Mouse (Mus musculus) c-Kit-negative CD71-positive TER-119-positive erythroid progenitor cells, embryonic 14.5 days (primary cell): ENCODE data around the gene Mdm2.
"Not testable (repeated sequence)": the region's sequence is repeated elsewhere in the genome, so short reads cannot be mapped to it uniquely, and the experiment has no call there.

Experiments used
- DNase-seq: peaks from one replicate; pipeline ENCODE4 v3.0.0-alpha.2; 2013; ENCODE audit warnings: low read depth, low spot score

Gene Mdm2

DNA sequence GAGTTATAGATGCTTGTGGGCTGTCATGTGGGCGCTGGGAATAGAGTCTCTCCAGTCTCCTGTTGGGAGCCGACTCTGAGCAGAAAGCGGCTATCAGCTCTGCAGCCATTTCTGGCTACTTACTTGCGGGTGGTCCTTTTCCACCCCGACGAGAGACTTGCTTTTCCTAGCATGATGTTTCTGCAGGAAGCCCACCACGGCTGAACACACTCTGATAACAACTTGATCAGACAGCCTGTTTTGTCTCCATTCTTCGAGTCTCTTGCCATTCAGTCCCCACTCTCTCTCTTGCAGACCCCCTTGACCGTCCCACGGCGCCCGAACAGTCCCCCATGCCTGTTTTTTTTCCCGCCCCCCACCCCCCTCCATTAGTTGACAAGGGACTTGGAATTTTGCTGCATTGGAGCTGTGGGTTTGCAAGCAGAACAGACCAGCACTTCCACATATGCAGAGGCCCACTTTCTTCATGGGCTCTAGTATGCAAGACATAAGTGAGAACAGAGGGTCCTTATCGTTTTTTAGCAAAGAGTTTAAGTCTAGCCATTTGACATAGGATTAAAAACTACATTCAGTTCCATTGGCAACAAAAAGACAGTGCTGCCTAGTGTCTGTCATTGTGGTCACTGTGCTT is 22.5 kb upstream of the Mdm2 start:
- no peak for DNase-seq

DNA sequence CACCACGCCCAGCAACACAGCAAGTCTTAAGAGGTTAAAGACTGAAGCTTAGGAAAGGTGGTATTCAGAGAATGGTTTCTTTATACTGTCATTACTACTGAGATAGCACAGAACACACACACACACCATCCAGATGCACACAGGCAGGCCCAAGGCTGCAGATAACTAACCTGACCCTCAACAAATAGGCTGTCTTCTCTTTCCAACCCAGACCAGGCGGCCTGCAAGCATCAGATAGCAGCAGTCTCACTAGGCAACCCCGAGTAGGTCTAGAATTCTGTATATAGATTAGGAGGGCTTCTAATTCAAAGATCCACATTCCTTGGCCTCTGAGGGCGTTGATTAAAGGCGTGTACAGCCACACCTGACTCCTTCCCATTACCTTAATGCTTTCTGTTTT is 21.6 kb upstream of the Mdm2 start:
- peak; percentile 38 for DNase-seq

DNA sequence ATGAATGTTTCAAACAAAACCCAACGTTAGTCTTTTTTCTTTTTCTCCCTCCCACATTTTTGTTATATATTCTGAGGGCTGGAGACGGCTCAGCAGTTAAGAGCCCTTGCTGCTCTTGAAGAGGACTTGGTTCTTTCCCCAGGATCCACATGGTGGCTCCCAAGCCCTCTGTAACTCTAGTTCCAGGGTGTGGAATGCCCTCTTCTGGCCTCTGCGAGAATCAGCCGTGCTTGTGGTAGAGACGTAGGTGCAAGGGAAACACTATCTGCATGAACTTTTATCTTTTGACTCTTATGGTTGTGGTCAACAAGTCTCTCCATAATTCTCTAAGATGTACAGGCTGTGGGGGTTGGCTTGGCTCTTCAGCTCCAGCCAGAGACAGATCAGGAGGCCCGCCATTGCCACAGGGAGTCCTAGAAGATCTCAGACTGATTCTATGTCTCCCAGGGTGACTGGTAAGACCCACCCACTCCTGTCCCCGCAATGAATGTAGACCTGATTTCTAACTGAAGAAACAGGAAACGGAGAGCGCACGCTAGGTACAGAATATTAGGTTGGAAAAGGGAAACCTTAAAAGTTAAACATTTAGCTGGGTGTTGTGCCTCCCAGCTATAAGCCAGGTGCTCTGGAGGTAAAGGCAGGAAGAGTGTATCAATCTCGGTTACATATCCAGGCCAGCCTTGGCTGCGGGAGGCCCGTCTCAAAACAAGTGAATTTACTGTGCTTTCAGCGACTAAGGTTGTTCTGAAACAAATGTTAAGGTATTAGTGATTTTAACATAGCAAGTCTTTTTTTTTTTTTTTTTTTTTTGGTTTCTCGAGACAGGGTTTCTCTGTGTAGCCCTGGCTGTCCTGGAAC is 20.9 kb upstream of the Mdm2 start:
- DNase-seq, result no peak

DNA sequence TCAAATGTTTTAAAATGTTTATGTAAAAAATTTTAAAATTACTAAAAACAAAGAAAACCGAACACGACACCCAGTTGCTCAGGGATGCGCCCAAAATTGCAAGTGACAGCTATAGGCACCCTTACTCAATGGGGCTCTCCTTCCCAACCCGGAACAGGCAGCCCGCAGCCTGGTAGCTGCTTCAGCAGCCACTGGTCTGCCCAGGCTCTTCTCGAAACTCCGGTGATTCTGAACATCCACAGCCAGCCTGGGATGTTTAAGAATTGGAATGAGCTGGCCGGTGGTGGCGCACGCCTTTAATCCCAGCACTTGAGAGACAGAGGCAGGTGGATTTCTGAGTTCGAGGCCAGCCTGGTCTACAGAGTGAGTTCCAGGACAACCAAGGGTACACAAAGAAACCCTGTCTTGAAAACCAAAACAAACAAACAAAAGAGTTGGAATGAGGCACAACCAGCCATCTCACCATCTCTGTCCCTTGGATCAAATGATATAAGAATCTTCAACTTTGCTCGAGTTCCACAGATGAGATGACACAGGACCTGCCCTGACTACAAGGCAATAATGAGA is 20.2 kb upstream of the Mdm2 start:
- DNase-seq, result no peak

DNA sequence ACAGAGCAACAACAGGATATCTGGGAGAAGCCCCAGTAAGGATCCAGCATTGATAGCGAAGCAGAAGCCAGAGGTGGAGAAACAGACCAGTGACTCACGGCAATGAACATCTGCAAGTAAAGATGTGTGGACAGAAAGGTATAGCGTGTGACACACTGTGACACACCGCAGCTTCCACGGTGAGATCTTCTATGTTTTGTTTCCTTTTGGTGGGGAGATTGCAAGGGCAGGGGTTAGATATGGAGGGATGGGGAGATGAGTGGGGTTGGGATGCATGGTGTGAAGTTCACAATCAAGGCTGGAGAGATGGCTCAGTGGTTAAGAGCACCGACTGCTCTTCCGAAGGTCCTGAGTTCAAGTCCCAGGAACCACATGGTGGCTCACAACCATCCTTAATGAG is 19.6 kb upstream of the Mdm2 start:
- DNase-seq, result no peak

DNA sequence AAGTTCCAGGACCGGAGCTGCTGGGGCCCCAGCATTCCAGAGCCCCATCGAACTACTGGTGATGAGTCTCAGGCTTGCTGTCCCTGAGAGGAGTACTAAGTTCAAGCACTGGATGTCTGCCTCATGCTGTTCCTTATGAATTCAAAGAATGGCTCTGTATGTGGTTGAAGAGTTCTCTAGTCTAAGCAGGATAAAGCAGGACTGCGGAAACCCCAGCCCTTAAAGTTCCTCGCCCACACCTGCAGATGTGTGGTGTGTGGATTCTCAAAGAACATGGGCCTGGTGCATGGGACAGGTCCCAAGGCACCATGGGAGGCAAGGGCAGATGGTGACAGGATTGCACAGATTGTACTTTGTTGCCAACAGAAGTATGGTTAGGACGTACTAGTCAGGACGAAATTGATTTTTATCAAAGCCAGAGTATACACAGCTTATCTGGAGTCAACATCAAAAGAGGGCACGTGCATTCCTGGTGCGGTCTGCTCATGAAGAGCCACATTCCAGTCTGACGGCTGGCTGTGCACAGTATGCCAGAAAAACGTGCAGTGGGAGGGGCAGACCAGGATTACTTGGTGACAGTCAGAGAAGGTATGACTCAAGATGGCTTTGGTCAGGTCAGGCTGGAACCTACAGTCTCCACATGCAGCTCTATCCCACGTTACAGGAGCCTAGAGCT is 18.7 kb upstream of the Mdm2 start:
- no peak for DNase-seq

DNA sequence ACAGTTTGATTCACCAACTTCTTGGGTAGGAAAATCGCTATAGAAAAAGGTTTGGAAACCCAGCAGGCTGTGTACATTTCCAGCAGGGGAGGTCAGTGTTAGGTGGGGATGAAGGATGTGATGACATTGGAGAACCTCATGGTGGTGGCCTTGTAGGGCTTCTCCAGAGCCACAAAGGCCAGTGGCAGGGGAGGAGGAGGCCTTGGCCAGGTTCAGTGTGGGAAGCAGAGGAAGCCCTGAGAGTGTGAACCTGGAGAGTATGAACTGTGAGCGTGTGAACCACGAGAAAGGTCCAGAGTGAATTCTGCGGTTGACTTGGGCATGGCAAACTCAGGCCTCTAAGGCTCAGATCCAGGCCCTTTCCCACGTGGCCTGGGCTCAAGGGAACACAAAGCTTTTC is 18.0 kb upstream of the Mdm2 start:
- DNase-seq, result no peak

DNA sequence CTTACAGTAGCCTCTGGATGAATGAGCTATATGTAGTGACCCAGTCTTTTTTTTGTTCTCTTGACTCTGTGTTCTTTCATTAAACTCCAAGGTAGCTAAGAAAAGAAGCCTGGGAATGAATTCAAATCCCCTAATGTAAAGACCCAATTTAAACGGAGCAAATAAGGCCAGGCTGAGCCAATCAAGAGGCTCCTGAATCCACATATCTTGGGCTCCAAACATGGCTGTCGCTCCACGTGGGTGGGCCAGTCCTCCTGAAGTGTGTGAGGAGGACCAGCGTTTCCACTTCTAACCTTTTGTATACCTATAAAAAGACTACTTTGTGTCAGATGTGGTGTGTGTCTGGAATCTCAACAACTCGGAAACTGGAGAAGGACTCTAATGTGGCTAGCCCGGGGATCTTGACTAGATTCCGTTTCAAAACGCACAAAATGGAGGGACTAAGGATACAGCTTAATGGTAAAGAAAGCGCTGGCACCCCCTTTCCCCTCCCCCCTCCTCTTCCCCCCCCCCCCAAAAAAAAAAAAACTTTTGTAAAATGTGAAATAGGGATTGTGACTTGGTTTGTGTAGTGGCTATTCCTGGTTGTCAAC is 17.1 kb upstream of the Mdm2 start:
- no peak for DNase-seq

DNA sequence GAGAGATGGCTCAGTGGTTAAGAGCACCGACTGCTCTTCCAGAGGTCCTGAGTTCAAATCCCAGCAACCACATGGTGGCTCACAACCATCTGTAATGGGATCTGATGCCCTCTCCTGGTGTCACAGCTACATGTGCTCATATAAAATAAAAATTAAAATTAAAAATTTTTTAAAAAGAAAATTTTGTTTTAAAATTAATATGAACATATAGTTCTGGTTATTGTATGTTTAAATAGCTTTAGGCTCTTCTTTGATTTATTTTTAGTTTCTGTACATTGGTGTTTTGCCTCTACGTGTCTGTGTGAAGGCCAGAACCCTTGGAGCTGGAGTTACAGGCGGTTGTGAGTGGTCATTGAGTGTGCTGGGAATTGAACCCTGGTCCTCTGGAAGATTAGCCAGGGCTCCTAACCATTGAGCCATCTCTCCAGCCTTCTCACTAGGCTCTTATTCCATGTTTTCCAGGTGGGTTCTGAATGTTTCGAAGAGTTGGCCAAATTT is 16.4 kb upstream of the Mdm2 start:
- DNase-seq, result no peak

DNA sequence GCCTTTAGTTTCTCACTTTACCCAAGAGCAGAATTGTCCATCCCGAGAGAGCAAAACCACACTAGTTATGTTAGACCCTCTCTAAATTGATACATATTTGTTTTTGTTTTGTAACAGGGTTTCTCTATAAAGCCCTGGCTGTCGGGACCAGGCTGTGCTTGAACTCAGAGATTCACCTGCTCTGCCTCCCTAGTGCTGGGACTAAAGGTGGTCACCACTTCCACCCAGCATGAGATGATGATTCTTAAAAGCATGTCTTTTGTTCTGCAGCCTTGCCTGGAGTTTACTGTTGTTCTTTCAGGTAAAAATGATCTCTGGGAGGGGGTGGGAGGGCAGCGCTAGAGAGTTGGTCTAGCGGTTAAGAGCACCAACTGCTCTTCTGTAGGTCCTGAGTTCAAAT is 15.8 kb upstream of the Mdm2 start:
- no peak for DNase-seq

DNA sequence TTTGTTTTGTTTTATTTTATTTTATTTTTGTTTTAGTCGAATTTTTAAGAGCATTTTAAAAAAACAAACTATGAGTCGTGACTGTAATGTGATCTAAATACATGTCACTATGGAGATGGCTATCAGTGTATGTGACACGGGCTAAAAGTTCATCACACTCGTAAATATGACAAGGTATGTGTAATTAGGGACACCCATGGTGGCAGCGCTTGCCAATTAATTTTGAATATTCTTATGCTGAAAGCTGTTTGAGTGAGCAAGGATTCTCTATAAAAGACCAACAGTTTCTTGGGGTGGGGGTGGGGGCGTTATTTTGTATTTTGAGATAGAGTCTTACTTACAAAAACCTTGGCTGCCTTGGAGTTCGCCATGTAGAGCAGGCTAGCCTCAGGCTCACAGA is 15.1 kb upstream of the Mdm2 start:
- no peak for DNase-seq

DNA sequence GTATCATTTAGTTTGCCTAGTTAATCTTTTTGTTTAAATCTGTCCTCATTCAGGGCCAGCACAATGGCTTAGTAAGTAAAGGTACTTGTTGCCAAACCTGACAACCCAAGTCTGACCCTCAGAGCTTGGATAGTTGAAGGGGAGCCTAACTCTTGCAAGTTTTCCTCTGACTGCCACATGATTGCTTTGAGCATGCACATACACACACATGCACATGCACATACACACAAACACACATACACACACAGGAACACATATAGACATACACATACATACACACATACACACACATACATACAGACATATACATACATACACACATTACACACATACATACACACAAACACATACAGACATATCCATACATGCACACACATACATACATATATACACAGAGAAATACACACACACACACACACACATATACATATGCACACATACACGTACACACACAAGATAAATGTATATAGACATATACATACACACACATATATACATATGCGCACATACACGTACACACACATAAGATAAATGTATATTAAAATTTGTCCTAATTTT is 14.3 kb upstream of the Mdm2 start:
- DNase-seq, result no peak

DNA sequence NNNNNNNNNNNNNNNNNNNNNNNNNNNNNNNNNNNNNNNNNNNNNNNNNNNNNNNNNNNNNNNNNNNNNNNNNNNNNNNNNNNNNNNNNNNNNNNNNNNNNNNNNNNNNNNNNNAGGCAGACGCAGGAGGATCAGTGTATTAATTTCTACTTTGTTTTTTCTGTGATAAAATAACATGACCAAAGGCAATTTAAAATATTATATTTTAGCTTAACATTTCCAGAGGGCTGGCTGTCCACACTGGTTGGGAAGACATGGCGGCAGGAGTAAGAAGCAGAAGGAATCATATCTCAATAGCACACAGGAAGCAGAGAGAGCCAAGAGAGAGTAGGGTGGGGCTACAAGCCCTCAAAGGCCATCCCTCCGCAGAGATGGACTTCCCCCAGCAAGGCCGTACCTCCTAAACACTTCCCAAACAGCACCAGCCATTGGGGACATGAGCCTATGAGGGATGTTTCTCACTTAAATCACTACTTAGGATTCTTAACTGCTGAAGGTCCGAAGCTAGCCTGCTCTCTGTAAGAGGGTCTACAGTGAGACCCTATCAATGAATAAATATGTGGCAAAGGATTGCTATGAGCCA is 13.7 kb upstream of the Mdm2 start:
- no peak for DNase-seq

DNA sequence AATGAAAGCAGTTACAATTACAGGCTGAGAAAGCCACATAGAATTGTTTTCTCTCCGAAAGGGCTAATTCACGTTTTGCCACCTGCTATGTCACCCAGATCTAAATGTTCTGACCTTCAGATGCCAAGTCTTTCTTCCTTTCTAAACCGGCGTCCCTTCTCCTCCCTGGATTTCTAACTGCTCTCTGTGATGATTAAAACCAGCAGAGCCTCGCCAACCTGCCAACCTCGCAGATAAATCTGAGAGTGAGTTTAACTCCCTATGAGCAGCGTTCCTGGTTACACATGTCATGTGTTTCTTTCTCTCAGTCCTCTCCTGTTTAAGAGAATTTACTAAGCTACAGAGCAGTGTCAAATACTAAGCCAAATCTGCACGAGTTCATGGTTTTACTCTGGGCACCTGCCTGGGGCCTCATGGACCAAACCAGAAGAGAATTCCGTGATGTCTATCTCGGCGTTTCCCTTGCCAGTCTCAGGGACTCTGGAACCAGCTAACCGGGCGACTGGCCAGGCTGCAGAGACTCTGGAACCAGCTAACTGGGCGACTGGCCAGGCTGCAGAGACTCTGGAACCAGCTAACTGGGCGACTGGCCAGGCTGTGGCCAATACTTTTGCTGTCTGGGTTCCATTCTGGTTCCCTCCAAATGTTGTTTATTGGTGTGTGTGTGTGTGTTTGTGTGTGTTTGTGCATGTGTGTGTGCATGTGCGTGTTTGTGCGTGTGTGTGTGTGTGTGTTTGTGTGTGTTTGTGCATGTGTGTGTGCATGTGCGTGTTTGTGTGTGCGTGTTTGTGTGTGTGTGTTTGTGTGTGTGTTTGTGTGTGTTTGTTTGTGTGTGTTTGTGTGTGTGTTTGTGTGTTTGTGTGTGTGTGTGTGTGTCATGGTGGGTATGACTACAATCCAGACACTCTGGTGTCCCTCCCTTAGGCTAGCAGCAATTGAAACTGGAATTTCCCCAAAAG is 7.9 kb upstream of the Mdm2 start:
- DNase-seq, result no peak

DNA sequence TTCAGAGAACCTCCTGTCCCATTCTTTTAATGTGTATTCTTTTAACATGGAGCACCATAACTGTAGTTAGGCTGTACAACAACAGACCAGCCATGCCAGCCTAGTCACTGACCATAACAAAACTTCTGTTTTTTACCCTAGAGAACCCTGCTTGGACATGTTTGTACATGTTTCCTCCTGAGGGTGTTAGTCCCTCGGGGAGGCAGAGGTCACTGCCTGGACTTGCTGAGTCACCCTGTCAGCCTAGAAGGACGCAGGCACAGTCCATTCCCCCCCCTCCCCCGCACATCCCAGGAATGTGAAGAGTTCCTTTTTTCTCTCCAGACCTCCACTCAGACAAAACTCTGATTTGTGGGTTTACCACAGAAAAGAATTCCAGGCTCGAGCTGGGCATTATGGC is 7.0 kb upstream of the Mdm2 start:
- DNase-seq, result no peak

DNA sequence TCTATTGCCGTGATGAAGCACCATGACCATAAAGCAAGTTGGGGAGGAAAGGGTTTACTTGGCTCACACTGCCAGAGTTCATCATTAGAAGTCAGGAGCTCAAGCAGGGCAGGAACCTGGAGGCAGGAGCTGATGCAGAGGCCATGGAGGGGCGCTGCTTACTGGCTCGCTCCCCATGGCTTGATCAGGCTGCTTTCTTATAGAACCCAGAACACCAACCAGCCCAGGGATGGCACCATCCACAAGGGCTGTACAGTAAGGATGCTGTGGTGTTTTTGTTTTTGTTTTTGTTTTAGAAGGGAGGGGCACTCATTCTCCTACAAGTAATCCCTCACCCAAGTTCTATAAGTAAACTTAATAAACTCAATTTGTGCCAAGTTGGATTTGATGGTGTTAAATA is 6.1 kb upstream of the Mdm2 start:
- no peak for DNase-seq

DNA sequence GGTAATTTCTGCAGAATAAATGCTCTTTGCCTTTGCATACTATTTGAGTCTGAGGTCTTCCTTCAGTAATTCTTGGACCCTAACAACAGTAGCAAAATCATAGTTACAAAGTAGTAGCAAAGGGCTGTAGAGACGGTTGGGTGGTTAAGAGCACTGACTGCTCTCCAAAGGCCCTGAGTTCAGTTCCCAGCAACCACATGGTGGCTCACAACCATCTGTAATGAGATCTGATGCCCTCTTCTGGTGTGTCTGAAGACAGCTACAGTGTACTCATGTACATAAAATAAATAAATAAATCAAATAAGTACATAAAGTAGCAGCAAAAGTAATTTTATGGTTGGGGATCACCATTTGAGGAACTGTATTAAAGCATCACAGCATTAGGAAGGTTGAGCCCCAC is 5.1 kb upstream of the Mdm2 start:
- DNase-seq, result not testable (repeated sequence)

DNA sequence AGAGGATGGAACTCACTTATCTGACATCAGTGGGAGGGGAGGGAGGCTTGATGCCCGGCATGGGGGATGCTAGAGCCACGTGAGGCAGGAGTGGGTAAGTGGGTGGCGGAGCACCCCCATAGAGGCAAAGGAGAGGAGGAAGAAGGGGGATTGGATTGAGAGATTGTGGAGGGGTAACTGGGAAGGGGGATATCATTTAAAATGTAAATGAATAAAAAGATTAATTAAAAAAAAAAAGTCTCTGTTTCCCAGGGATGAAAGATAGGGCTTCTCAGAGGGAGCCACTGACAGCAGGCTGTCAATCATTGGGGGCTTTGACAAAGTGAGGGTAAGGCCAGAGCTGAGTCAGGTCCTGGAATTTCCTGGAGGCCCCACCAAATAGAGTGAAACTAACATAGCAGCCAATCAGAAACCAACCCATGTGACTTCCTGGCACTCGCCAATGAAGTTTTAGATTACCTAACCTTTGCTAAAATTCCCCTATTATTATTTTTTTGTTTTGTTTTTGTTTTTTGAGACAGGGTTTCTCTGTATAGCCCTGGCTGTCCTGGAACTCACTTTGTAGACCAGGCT is 4.5 kb upstream of the Mdm2 start:
- DNase-seq, result no peak

DNA sequence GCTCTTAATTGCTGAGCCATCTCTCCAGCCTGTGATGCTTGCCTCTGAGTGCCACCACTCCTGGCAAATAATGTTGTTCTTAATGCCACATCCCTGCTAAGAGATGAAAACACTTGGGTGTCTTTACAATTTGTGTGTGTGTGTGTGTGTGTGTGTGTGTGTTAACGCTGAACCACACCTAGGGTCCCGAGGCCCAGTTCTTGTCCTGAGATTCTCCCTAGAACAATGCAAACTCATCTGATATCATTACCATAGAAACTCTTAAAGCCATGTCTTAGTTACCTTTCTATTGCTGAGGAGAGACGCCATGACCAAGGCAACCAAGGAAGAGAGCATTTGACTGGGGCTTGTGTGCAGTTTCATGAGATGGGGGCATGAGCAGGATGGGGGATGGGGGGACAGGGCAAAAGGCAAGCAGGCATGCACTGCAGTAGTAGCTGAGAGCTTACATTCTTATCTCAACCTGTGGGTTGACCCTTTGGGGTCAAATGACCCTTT is 3.5 kb upstream of the Mdm2 start:
- DNase-seq, result no peak

DNA sequence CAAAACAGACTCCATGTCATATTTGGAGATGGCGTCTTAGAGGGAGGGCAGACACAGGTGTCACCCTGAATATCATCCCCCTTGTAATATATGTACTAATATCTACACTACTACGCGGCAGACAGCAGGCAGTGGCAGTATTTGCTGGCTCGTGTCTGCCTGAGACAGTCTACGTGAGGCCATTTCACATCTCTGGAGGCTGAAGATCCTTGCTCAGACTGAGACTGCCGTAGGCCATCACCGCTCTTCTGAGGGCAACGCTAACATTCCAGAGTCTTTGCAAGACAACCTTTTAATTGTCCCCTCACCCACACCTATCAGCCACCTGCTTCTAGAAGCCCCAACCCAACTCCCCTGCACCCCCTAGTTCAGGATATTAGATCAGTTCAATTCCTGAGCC is 2.9 kb upstream of the Mdm2 start:
- no peak for DNase-seq
